Mouse (Mus musculus) midbrain, embryonic 11.5 days (tissue): Measurements from ENCODE around the gene Inhbc. TPM values are rescaled to one million over a fixed set of nuclear protein-coding genes. Genes with fewer than 3 reads are reported as not detected.

ENCODE experiments used
- polyA plus RNA-seq: library from polyadenylated mRNA; unstranded; fragments of >200 nt; fragmentation: Nextera tagmentation; extraction: Ambion mirVana; gene quantifications from 2 replicates; pipeline ENCODE4 v1.2.1, GENCODE M21; 2014

Gene Inhbc
- polyA plus RNA-seq, 1 experiment from 2014 or later, result not detected

Other genes with a start within 250 kb of the Inhbc start
- gene Os9, start 249.3 kb downstream of the Inhbc start, polyA plus RNA-seq, result 43.1 and 49.7 TPM in 2 replicates
- gene B4galnt1, start 205.2 kb downstream of the Inhbc start, polyA plus RNA-seq, result 8.1 and 9.4 TPM in 2 replicates
- gene Slc26a10, start 189.8 kb downstream of the Inhbc start, polyA plus RNA-seq, result 0.51 and 0.58 TPM in 2 replicates
- 25.8 and 28.2 TPM in 2 replicates for gene Arhgef25, start 180.3 kb downstream of the Inhbc start, polyA plus RNA-seq
- gene Dtx3, start 174.7 kb downstream of the Inhbc start, polyA plus RNA-seq, result 130 and 138 TPM in 2 replicates
- gene Pip4k2c, start 158.8 kb downstream of the Inhbc start, polyA plus RNA-seq, result 10.3 and 11.4 TPM in 2 replicates
- 26.3 and 31.1 TPM in 2 replicates for gene Kif5a, start 107.1 kb downstream of the Inhbc start, polyA plus RNA-seq
- 196 and 206 TPM in 2 replicates for gene Dctn2, start 104.1 kb downstream of the Inhbc start, polyA plus RNA-seq
- 12.3 and 16.3 TPM in 2 replicates for gene Mbd6, start 81.4 kb downstream of the Inhbc start, polyA plus RNA-seq
- 185 and 187 TPM in 2 replicates for gene Mars, start 58.6 kb downstream of the Inhbc start, polyA plus RNA-seq
- gene Arhgap9, start 48.5 kb downstream of the Inhbc start, polyA plus RNA-seq, result 1.1 and 1.4 TPM in 2 replicates
- gene Gli1, start 28.5 kb downstream of the Inhbc start, polyA plus RNA-seq, result 3.1 and 4.1 TPM in 2 replicates
- not detected in 2 replicates for gene Inhbe, start 16.0 kb downstream of the Inhbc start, polyA plus RNA-seq
- gene R3hdm2, start 9.9 kb upstream of the Inhbc start, polyA plus RNA-seq, result 27.0 and 27.7 TPM in 2 replicates
- gene Stac3, start 131.3 kb upstream of the Inhbc start, polyA plus RNA-seq, result 0.10 and 0.14 TPM in 2 replicates
- 3.6 and 5.7 TPM in 2 replicates for gene Ndufa4l2, start 144.5 kb upstream of the Inhbc start, polyA plus RNA-seq
- gene Shmt2, start 152.0 kb upstream of the Inhbc start, polyA plus RNA-seq, result 68.8 and 74.8 TPM in 2 replicates
- gene Nxph4, start 164.1 kb upstream of the Inhbc start, polyA plus RNA-seq, result 19.5 and 23.6 TPM in 2 replicates